Mouse (Mus musculus) brain, embryonic 14.5 days (tissue): ENCODE measurements around the gene Mthfd2l. TPM values are rescaled to one million over a fixed set of nuclear protein-coding genes. Genes with fewer than 3 reads are reported as not detected.
A peak's percentile ranks its signal among the peaks of the same experiment; 100 is the strongest.

Experiments
- DNase-seq: peaks from one replicate; pipeline ENCODE4 v3.0.0-alpha.2; 2011; ENCODE audit warnings: low read depth
- CTCF ChIP-seq: fragments of 200-500 bp; IDR thresholded peaks from 2 replicates; pipeline ENCODE4 v1.5.1; 2012; ENCODE audit warnings: inconsistent platforms, mild to moderate bottlenecking, moderate library complexity, borderline replicate concordance; ENCODE audit not compliant: insufficient read depth, insufficient read length; ENCODE audit errors: extremely low read depth
- POLR2A ChIP-seq: fragments of 200-500 bp; IDR thresholded peaks from 2 replicates; pipeline ENCODE4 v1.6.1; 2012; ENCODE audit warnings: mild to moderate bottlenecking, inconsistent platforms, borderline replicate concordance; ENCODE audit not compliant: poor library complexity, insufficient read depth, insufficient read length, severe bottlenecking; ENCODE audit errors: extremely low read depth
- polyA plus RNA-seq: library from polyadenylated mRNA; depleted of rRNA; stranded (reverse); fragments of >200 nt; gene quantifications from 2 replicates; pipeline ENCODE4 v1.2.3, GENCODE M21; 2012

The Mthfd2l gene
- polyA plus RNA-seq, 1 experiment: 64.9 TPM

GRCm38 (mm10) chr5:90952731-90953481, 22.0 kb downstream of the Mthfd2l start:
- TF ChIP-seq POLR2A (no peak), CTCF (0 out of 2 replicates have a peak, but pooled peaks have one; percentile 3)
- DNase-seq: peak; percentile 37

GRCm38 (mm10) chr5:90964316-90964715, 33.4 kb downstream of the Mthfd2l start:
- no peak for TF ChIP-seq POLR2A
- TF ChIP-seq CTCF: peak; percentile 68
- no peak for DNase-seq

- TF ChIP-seq POLR2A (no peak), CTCF (no peak)
- no peak for DNase-seq
These were observed 33.8 kb downstream of the Mthfd2l start for GRCm38 (mm10) chr5:90964764-90965163.

GRCm38 (mm10) chr5:90965386-90965785, 34.5 kb downstream of the Mthfd2l start:
- no peak for DNase-seq

GRCm38 (mm10) chr5:90977244-90977643, 46.3 kb downstream of the Mthfd2l start:
- TF ChIP-seq CTCF (peak; percentile 65; the same call in 1 of the 2 replicates), POLR2A (no peak)
- DNase-seq: peak; percentile 76

More at GRCm38 (mm10) chr5:90965386-90965785, 34.5 kb downstream of the Mthfd2l start:
- no peak for TF ChIP-seq POLR2A
- TF ChIP-seq CTCF: no peak

- no peak for DNase-seq
- TF ChIP-seq CTCF (no peak), POLR2A (no peak)
These were observed 49.4 kb downstream of the Mthfd2l start for GRCm38 (mm10) chr5:90980297-90980696.

- TF ChIP-seq CTCF: no peak
- TF ChIP-seq POLR2A: no peak
- DNase-seq: peak; percentile 94
These were observed 56.7 kb downstream of the Mthfd2l start for GRCm38 (mm10) chr5:90987605-90988004.

- DNase-seq: peak; percentile 62
- TF ChIP-seq POLR2A: no peak
- TF ChIP-seq CTCF: no peak
These were observed 57.2 kb downstream of the Mthfd2l start for GRCm38 (mm10) chr5:90988149-90988548.

- TF ChIP-seq CTCF (no peak), POLR2A (no peak)
- no peak for DNase-seq
These were observed 57.7 kb downstream of the Mthfd2l start for GRCm38 (mm10) chr5:90988592-90988991.

- TF ChIP-seq POLR2A (no peak), CTCF (no peak)
- DNase-seq: no peak
These were observed 69.0 kb downstream of the Mthfd2l start for GRCm38 (mm10) chr5:90999942-91000341.

GRCm38 (mm10) chr5:91015216-91015615, 84.3 kb downstream of the Mthfd2l start:
- DNase-seq: no peak
- TF ChIP-seq POLR2A (no peak), CTCF (no peak)

- TF ChIP-seq CTCF (no peak), POLR2A (no peak)
- no peak for DNase-seq
These were observed 92.2 kb downstream of the Mthfd2l start for GRCm38 (mm10) chr5:91023114-91023513.

- TF ChIP-seq POLR2A (no peak), CTCF (no peak)
- no peak for DNase-seq
These were observed 96.2 kb downstream of the Mthfd2l start, which contains the start of gene Epgn for GRCm38 (mm10) chr5:91027164-91027563. Gene Epgn, plus strand, starts transcription at chr5:91027464.
